Comparison of ENCODE assay signal across 8 mouse cellular contexts in genomic region chr6:97486813-97487361, GRCm38 (mm10).
A peak's percentile ranks its signal among the peaks of the same experiment; 100 is the strongest.
DNase-seq lines count a peak whose midpoint lies in the region; ATAC-seq and TF ChIP-seq lines count a peak whose summit lies in the region.

No protein-coding gene starts in this region.

- no peak overlapping the region for H3K9ac ChIP-seq in forebrain, embryonic 13.5 days
- no peak overlapping the region for H3K9ac ChIP-seq in intestine, postnatal 0 days (ENCODE audit: low read depth, low read length)
- H3K9ac ChIP-seq in midbrain, embryonic 14.5 days (replicated peaks; ENCODE audit: low read length), result peak overlapping the region; percentile 63; the same call in 1 of the 2 replicates

- H3K4me3 ChIP-seq in forebrain, embryonic 13.5 days, result peak overlapping the region; percentile 49
- H3K4me3 ChIP-seq in intestine, postnatal 0 days (ENCODE audit: low read depth, low read length), result peak overlapping the region; percentile 47
- H3K4me3 ChIP-seq in midbrain, embryonic 14.5 days (replicated peaks; ENCODE audit: low read depth, low read length), result peak overlapping the region; percentile 45

- H3K4me2 ChIP-seq in forebrain, embryonic 13.5 days, result peak overlapping the region; percentile 98
- H3K4me2 ChIP-seq in intestine, postnatal 0 days (replicated peaks; ENCODE audit: low read depth), result peak overlapping the region; percentile 88
- H3K4me2 ChIP-seq in midbrain, embryonic 14.5 days (ENCODE audit: low read length), result peak overlapping the region; percentile 98

- WGBS in forebrain, embryonic 13.5 days, result 25% methylated on average over 11 of the region's 11 CpGs
- WGBS in intestine, postnatal 0 days, result 8% methylated on average over 11 of the region's 11 CpGs
- WGBS in midbrain, embryonic 14.5 days, result 11% methylated on average over 11 of the region's 11 CpGs

- ATAC-seq in forebrain, embryonic 13.5 days, result no peak
- no peak for ATAC-seq in intestine, postnatal 0 days
- no peak for ATAC-seq in midbrain, embryonic 14.5 days (ENCODE audit: low FRiP score, low TSS enrichment)

- no peaks in the 10 kb centered on the region for H3K36me3 ChIP-seq in forebrain, embryonic 13.5 days (ENCODE audit: poor library complexity, severe bottlenecking)
- no peaks in the 10 kb centered on the region for H3K36me3 ChIP-seq in intestine, postnatal 0 days (ENCODE audit: control insufficient read depth, insufficient read depth)
- no peaks in the 10 kb centered on the region for H3K36me3 ChIP-seq in midbrain, embryonic 14.5 days (ENCODE audit: control insufficient read depth, insufficient read depth, low read length)

- intact Hi-C loops in left cerebral cortex, postnatal 4 days (cut with DNase I), result no loop called here

- TF ChIP-seq CTCF in intestine, postnatal 0 days (IDR thresholded peaks at IDR 0.05; ENCODE audit: low read depth), result no peak

- DNase-seq in kidney, adult 18-20 months, result peak; percentile 46
- DNase-seq in kidney, adult 9 months, result no peak
- DNase-seq in midbrain, embryonic 14.5 days, result peak; percentile 48
- no peak for DNase-seq in spleen, postnatal 14 days (ENCODE audit: low spot score in 2 of 2)
- DNase-seq in layer of hippocampus, postnatal 14 days (ENCODE audit: low spot score in 2 of 2), result no peak
- no peak for DNase-seq in left cerebral cortex, postnatal 4 days

- H3K9me3 ChIP-seq in forebrain, embryonic 13.5 days (replicated peaks), result no peaks in the 10 kb centered on the region
- no peaks in the 10 kb centered on the region for H3K9me3 ChIP-seq in intestine, postnatal 0 days (ENCODE audit: control insufficient read depth)
- no peaks in the 10 kb centered on the region for H3K9me3 ChIP-seq in midbrain, embryonic 14.5 days (ENCODE audit: control insufficient read depth, low read length)

- no peak overlapping the region for H3K27ac ChIP-seq in forebrain, embryonic 13.5 days
- H3K27ac ChIP-seq in intestine, postnatal 0 days (ENCODE audit: low read depth, low read length), result no peak overlapping the region
- no peak overlapping the region for H3K27ac ChIP-seq in midbrain, embryonic 14.5 days (replicated peaks; ENCODE audit: low read depth, low read length)

- H3K4me1 ChIP-seq in forebrain, embryonic 13.5 days, result peaks cover 24% of the 10 kb centered on the region
- H3K4me1 ChIP-seq in intestine, postnatal 0 days (replicated peaks; ENCODE audit: control insufficient read depth, insufficient read depth, low read length), result peaks cover 5% of the 10 kb centered on the region; the same call in 1 of the 2 replicates
- H3K4me1 ChIP-seq in midbrain, embryonic 14.5 days (ENCODE audit: control insufficient read depth, insufficient read depth, low read length), result peaks cover 23% of the 10 kb centered on the region

- peaks cover 15% of the 10 kb centered on the region for H3K27me3 ChIP-seq in forebrain, embryonic 13.5 days
- H3K27me3 ChIP-seq in intestine, postnatal 0 days (replicated peaks; ENCODE audit: control insufficient read depth, insufficient read depth, low read length), result peaks cover 6% of the 10 kb centered on the region; the same call in 1 of the 2 replicates
- H3K27me3 ChIP-seq in midbrain, embryonic 14.5 days (ENCODE audit: control insufficient read depth, insufficient read depth, low read length), result 0 out of 2 replicates have a peak, but pooled peaks cover 8% of the 10 kb centered on the region

Comparison
In these comparisons a context has a peak if more than half of its experiments do, and no peak if none do; other contexts are left out.
1. DNase-seq: peak in kidney, adult 18-20 months (single experiment) and midbrain, embryonic 14.5 days (single experiment); none in kidney, adult 9 months (single experiment), spleen, postnatal 14 days (0 of 2), layer of hippocampus, postnatal 14 days (0 of 2) and left cerebral cortex, postnatal 4 days (single experiment).
2. Peak in every context shown above with its lines, with median percentiles within 50 percentile points of each other: H3K4me2 ChIP-seq and H3K4me3 ChIP-seq.